Comparison of ENCODE assay signal across 12 mouse cellular contexts in the genomic region with DNA sequence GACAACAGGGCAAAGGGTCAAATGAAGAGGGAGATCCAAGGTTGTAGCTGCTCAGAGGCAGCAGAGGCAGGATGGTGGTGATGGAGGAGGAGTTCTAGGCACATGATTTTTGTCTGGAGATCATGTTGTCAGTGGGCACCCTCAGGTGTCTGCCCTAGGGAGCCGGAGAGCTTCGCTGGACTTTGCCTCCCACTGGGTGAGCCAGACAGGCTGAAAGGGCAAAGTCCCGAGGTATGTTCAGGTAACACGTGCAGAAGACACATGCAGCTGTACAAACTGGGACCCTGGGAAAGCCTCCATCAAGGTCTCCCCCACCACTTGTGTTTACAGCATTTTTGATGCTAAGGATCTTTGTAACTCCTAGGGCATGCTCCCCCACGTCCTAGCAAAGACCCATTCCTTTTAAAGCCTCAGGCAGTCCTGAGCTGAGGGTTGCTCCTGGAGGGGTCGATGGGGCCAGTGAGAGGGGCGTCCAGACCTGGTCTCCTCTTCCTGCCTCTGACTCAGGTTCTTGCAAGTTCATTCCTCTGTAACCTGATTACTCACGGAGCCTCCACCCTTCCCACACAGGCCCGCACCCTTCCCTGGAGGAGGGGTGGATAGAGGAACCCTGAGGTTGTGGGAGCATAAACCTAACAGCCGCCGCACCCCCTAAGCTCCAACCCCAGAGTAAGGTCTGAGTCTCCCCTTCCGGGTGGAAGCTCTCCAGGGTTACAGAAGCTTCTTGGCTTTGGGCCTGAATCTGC. TPM values are rescaled to one million over a fixed set of nuclear protein-coding genes. Genes with fewer than 3 reads are reported as not detected.
DNase-seq lines count a peak whose midpoint lies in the region; ATAC-seq and TF ChIP-seq lines count a peak whose summit lies in the region.
"Had no signal": no experiment of that assay in that cellular context is flagged by ENCODE, and none has a peak within 500 bp of the region (broad histone marks: within the 10 kb centered on the region; RNA-seq: fewer than 3 reads in every experiment).

No protein-coding gene starts in this region.

- ATAC-seq in granulocyte monocyte progenitor cell, adult 5-6 weeks (replicated peaks; ENCODE audit: poor library complexity, severe bottlenecking): peak; percentile 14; the same call in 1 of the 2 replicates
- peak; percentile 64 for ATAC-seq in stomach, embryonic 15.5 days (ENCODE audit: insufficient read depth, low FRiP score, low read depth)
- ATAC-seq in monocyte, adult 5-6 weeks (replicated peaks; ENCODE audit: insufficient number of reproducible peaks, low FRiP score, low TSS enrichment, poor library complexity, severe bottlenecking): no peak

- H3K9ac ChIP-seq in liver, adult 2 months (ENCODE audit: low read depth, low read length): peak overlapping the region; percentile 13
- no peak overlapping the region for H3K9ac ChIP-seq in stomach, embryonic 15.5 days

- H3K79me2 ChIP-seq in liver, adult 2 months (ENCODE audit: control insufficient read depth, insufficient read depth, low read length): no peaks in the 10 kb centered on the region

- WGBS in liver, adult 2 months: 31% methylated on average over 12 of the region's 12 CpGs
- 25% methylated on average over 12 of the region's 12 CpGs for WGBS in large intestine, adult 2 months
- 43% methylated on average over 12 of the region's 12 CpGs for WGBS in stomach, embryonic 15.5 days

- no peak for TF ChIP-seq POLR2A in liver, adult 2 months (IDR thresholded peaks at IDR 0.05; ENCODE audit: extremely low read depth, insufficient read depth, low read length)

- TF ChIP-seq CTCF in liver, adult 2 months (IDR thresholded peaks at IDR 0.05; ENCODE audit: low read depth, low read length): no peak

- no peak overlapping the region for H3K4me3 ChIP-seq in liver, adult 2 months (ENCODE audit: insufficient read depth, low read depth, low read length)
- no peak overlapping the region for H3K4me3 ChIP-seq in stomach, embryonic 15.5 days (replicated peaks)
- H3K4me3 ChIP-seq: heart, adult 2 months had no signal

- H3K36me3 ChIP-seq in liver, adult 2 months (ENCODE audit: control insufficient read depth, insufficient read depth, low read length): no peaks in the 10 kb centered on the region
- H3K36me3 ChIP-seq in stomach, embryonic 15.5 days: no peaks in the 10 kb centered on the region

- peak; percentile 88 for DNase-seq in liver, adult 2 months (ENCODE audit: extremely low read depth, low read depth, low spot score)
- no peak for DNase-seq in liver
- peak; percentile 94 for DNase-seq in large intestine, adult 2 months (ENCODE audit: low read depth, low spot score)
- DNase-seq in cerebellum, adult 11-12 months: no peak
- DNase-seq in layer of hippocampus, adult 9-10 months (ENCODE audit: low spot score): no peak
- DNase-seq: heart, adult 2 months had no signal

- H3K27me3 ChIP-seq in liver, adult 2 months (ENCODE audit: control insufficient read depth, insufficient read depth, low read length): no peaks in the 10 kb centered on the region
- no peaks in the 10 kb centered on the region for H3K27me3 ChIP-seq in stomach, embryonic 15.5 days (replicated peaks)

- H3K4me1 ChIP-seq in liver, adult 2 months (ENCODE audit: control insufficient read depth, insufficient read depth, low read length): peaks cover 10% of the 10 kb centered on the region
- H3K4me1 ChIP-seq in stomach, embryonic 15.5 days: peaks cover 14% of the 10 kb centered on the region

- no peaks in the 10 kb centered on the region for H3K9me3 ChIP-seq in stomach, embryonic 15.5 days

- no peak overlapping the region for H3K4me2 ChIP-seq in stomach, embryonic 15.5 days

- peak overlapping the region; percentile 45 for H3K27ac ChIP-seq in liver, adult 2 months (replicated peaks; ENCODE audit: insufficient read depth, low read depth, low read length)
- peak overlapping the region; percentile 72 for H3K27ac ChIP-seq in stomach, embryonic 15.5 days
- H3K27ac ChIP-seq: heart, adult 2 months; macrophage had no signal

RNA-seq across cellular contexts. Expression of a gene that starts 17.0 kb away (rescaled TPM):
- 0.27 and 0.46 TPM in 2 replicates for total RNA-seq in liver, adult 2 months (2014; rRNA removed)
- polyA plus RNA-seq in liver, adult 2 months (2012; rRNA removed): 0.27 and 1.2 TPM in 2 replicates
- 2.8 and 3.0 TPM in 2 replicates for total RNA-seq in granulocyte monocyte progenitor cell, adult 5-6 weeks (2014; fragmentation: Nextera tagmentation)
- total RNA-seq in granulocyte monocyte progenitor cell, adult 5-6 weeks (2017): 0.62 and 3.1 TPM in 2 replicates
- 30.1 and 51.4 TPM in 2 replicates for polyA plus RNA-seq in large intestine, adult 2 months (2012; rRNA removed)
- polyA plus RNA-seq in stomach, embryonic 15.5 days (2015; fragmentation: Nextera tagmentation; extraction: Ambion mirVana): 1.4 and 1.5 TPM in 2 replicates
- total RNA-seq in monocyte, adult 5-6 weeks (2017): 4.1 to 6.4 TPM (median 4.2 TPM) in 3 replicates
- polyA plus RNA-seq: neural tube, embryonic 14.5 days had no signal

RNA-seq across cellular contexts. Expression of a gene that starts 48.7 kb away (rescaled TPM):
- 0.55 and 0.74 TPM in 2 replicates for total RNA-seq in liver, adult 2 months (2014; rRNA removed)
- polyA plus RNA-seq in liver, adult 2 months (2012; rRNA removed): 0.91 and 1.5 TPM in 2 replicates
- total RNA-seq in granulocyte monocyte progenitor cell, adult 5-6 weeks (2014; fragmentation: Nextera tagmentation): not detected in 2 replicates
- total RNA-seq in granulocyte monocyte progenitor cell, adult 5-6 weeks (2017): 0.34 TPM in 1 of 2 replicates, not detected in the other
- 5.8 and 7.7 TPM in 2 replicates for polyA plus RNA-seq in large intestine, adult 2 months (2012; rRNA removed)
- polyA plus RNA-seq in stomach, embryonic 15.5 days (2015; fragmentation: Nextera tagmentation; extraction: Ambion mirVana): 0.21 and 0.27 TPM in 2 replicates
- 13.3 to 31.2 TPM (median 29.2 TPM) in 3 replicates for total RNA-seq in monocyte, adult 5-6 weeks (2017)
- total RNA-seq: layer of hippocampus, adult 18-20 months had no signal
- polyA plus RNA-seq: neural tube, embryonic 14.5 days had no signal

Comparison
In these comparisons a context has a peak if more than half of its experiments do, and no peak if none do; other contexts are left out.
1. DNase-seq: peak in liver, adult 2 months (single experiment) and large intestine, adult 2 months (single experiment); none in liver (single experiment), cerebellum, adult 11-12 months (single experiment) and layer of hippocampus, adult 9-10 months (single experiment).